Mouse (Mus musculus): Measurements from ENCODE around the gene Acnat1. TPM values are rescaled to one million over a fixed set of nuclear protein-coding genes. Genes with fewer than 3 reads are reported as not detected.
A peak's percentile ranks its signal among the peaks of the same experiment; 100 is the strongest.
"Not testable (repeated sequence)": the region's sequence is repeated elsewhere in the genome, so short reads cannot be mapped to it uniquely, and the experiment has no call there.

Acnat1 gene
- polyA plus RNA-seq, 1 experiment from 2014 or later, result 0.24 TPM

DNA sequence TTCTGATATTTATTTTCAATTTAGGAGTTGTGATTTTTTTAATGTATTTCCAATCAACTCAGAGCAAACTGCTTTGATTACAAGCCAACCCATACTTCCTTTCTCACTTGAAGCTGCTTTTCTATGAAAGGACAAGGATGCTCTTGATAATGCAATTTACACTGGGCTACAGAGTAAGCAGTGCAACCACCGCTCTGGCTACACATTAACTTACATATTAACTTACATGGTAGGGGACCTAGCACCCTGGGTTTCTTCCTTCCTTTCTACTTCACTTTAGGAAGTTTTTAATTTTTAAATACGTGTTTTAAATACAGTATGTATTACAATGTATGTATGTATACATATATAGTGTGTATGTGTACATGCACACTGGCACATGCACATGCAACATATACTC is 35.5 kb upstream of the Acnat1 start:
- Histone ChIP-seq H3K4me1 (ENCODE audit: insufficient read depth) (no peaks in the 10 kb centered on the region), H3K4me3 (ENCODE audit: low read depth, low read length) (no peak overlapping the region), H3K36me3 (ENCODE audit: insufficient read depth) (peaks cover 27% of the 10 kb centered on the region), H3K9me3 (ENCODE audit: low read depth, low read length) (no peaks in the 10 kb centered on the region), H3K4me2 (no peak overlapping the region), H3K27me3 (ENCODE audit: insufficient read depth, low read length) (no peaks in the 10 kb centered on the region), H3K9ac (no peak overlapping the region), H3K27ac (ENCODE audit: low read depth) (no peak overlapping the region)
- no peak for ATAC-seq (ENCODE audit: insufficient read depth)
- 83% methylated on average over 2 of the region's 2 CpGs for WGBS
- DNase-seq, result no peak
- TF ChIP-seq CTCF (IDR thresholded peaks at IDR 0.05; ENCODE audit: low read depth), result no peak

DNA sequence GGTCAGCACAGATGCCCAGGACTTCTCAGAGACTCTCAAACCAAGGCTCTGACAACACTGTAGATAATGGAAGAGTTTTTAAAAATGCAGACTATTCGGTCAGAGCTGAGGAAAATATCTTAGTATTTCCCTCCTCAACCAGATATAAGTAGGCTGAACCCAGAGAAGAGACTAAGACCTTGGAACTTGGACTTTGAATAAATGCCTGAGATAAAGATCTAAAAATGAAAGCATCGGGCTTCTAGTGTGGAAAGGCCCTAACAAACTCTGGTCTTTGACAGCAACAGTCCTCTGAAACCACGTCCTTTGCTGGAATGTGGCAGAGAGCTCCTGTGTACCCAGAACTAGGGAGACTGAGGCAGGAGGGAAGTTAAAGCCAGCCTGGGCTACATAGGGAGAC is 32.7 kb upstream of the Acnat1 start, which contains the start of gene Baat:
Baat (minus strand) TSS at position 172 of the 400 bp plus-strand sequence.
- no peak for DNase-seq

DNA sequence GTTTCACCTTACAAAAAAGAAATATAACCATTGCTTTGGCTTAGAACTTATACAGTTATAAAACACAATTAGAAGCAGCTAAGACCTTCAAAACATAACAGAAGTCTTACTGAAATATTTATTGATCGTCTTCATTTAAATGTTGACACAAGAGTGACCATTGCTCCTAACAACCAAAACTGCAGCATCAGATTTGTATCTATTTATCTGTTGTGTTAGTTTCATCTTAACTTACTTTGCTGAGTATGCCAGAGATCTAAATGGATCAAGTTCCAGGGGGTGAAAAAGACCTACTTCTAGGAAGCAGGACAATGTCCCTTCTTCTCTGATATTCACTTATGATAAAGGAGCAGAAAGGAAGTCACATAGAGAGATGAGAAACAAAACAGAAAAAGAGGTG is 29.9 kb upstream of the Acnat1 start:
- Histone ChIP-seq H3K4me2 (no peak overlapping the region), H3K27ac (ENCODE audit: low read depth) (no peak overlapping the region), H3K4me3 (ENCODE audit: low read depth, low read length) (no peak overlapping the region), H3K27me3 (ENCODE audit: insufficient read depth, low read length) (no peaks in the 10 kb centered on the region), H3K9ac (no peak overlapping the region), H3K4me1 (ENCODE audit: insufficient read depth) (no peaks in the 10 kb centered on the region), H3K9me3 (ENCODE audit: low read depth, low read length) (no peaks in the 10 kb centered on the region), H3K36me3 (ENCODE audit: insufficient read depth) (no peaks in the 10 kb centered on the region)
- 83% methylated on average over 1 of the region's 1 CpGs for WGBS
- TF ChIP-seq CTCF (IDR thresholded peaks at IDR 0.05; ENCODE audit: low read depth), result no peak
- DNase-seq (no peak), ATAC-seq (ENCODE audit: insufficient read depth) (no peak)

More for the DNA sequence above, 32.7 kb upstream of the Acnat1 start, which contains the start of gene Baat:
- Histone ChIP-seq H3K36me3 (ENCODE audit: insufficient read depth) (0 out of 2 replicates have a peak, but pooled peaks cover under 1% of the 10 kb centered on the region), H3K27ac (ENCODE audit: low read depth) (no peak within 1 kb of the TSS), H3K4me3 (ENCODE audit: low read depth, low read length) (no peak within 1 kb of the TSS), H3K4me2 (no peak within 1 kb of the TSS), H3K27me3 (ENCODE audit: insufficient read depth, low read length) (no peaks in the 10 kb centered on the region), H3K9me3 (ENCODE audit: low read depth, low read length) (no peaks in the 10 kb centered on the region), H3K9ac (no peak within 1 kb of the TSS), H3K4me1 (ENCODE audit: insufficient read depth) (no peaks in the 10 kb centered on the region)
- WGBS, result 65% methylated on average over 3 of the region's 3 CpGs
- ATAC-seq (ENCODE audit: insufficient read depth), result no peak
- TF ChIP-seq CTCF (IDR thresholded peaks at IDR 0.05; ENCODE audit: low read depth), result no peak

DNA sequence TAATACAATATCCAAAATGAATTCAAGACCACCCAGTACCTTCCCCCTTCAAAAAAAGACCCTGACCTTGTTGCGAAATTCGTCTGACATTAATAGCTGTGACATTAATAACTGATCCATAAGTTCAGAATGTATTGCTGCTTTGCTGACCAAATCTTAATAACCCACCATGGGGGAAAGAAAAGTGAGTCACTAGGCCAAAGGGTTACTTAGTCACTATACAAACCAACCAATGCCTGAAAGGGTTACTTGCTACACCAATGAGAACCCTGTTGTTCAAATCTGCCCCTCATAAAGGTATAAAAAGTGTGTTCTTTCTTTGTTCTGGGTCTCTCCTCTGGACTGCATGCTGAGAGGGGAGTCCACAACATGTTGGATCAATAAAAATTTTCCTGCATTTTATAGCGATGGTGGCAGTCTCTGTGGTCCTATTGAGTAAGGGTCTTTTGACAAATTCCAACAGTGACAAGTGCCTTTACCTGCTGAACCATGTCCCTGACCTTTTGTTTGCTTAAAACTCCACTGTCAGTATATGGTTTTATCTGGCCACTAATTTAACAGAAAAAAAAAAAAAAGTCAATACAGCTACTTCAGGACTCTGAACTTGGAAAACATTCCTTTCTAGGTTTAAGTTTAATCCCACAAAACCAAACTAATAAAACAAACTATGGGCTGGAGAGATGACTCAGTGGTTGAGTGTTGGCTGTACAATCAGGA is 12.4 kb upstream of the Acnat1 start:
- 67% methylated on average over 3 of the region's 3 CpGs for WGBS
- H3K4me2 ChIP-seq; H3K9ac ChIP-seq; H3K4me3 ChIP-seq (ENCODE audit: low read depth, low read length); H3K9me3 ChIP-seq (ENCODE audit: low read depth, low read length); ATAC-seq (ENCODE audit: insufficient read depth); H3K27me3 ChIP-seq (ENCODE audit: insufficient read depth, low read length); H3K27ac ChIP-seq (ENCODE audit: low read depth); H3K36me3 ChIP-seq (ENCODE audit: insufficient read depth); H3K4me1 ChIP-seq (ENCODE audit: insufficient read depth); DNase-seq: not testable (repeated sequence)

DNA sequence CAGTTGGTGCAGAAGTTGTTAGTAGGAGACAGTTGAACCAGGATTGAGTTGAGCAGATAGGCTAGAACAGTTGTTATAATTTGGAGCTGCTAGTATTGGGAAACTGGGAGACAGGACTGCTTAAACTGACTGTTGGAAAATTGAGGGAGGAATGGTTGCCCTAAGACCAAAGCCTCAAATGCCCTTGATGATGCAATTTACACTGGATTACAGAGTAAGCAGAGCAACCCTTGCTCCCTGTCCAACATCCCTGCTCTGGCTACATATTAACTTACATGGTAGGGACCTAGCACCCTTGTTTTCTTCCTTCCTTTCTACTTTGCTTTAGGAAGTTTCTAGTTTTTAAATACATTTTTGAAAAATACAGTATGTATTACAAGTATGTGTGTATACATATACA is 11.7 kb upstream of the Acnat1 start:
- H3K9me3 ChIP-seq (ENCODE audit: low read depth, low read length), result no peaks in the 10 kb centered on the region
- no peak for TF ChIP-seq CTCF (IDR thresholded peaks at IDR 0.05; ENCODE audit: low read depth)
- no peaks in the 10 kb centered on the region for H3K27me3 ChIP-seq (ENCODE audit: insufficient read depth, low read length)
- H3K4me3 ChIP-seq (ENCODE audit: low read depth, low read length), result no peak overlapping the region
- no peaks in the 10 kb centered on the region for H3K36me3 ChIP-seq (ENCODE audit: insufficient read depth)
- H3K9ac ChIP-seq, result no peak overlapping the region
- DNase-seq, result no peak
- H3K27ac ChIP-seq (ENCODE audit: low read depth), result no peak overlapping the region
- no peaks in the 10 kb centered on the region for H3K4me1 ChIP-seq (ENCODE audit: insufficient read depth)
- ATAC-seq (ENCODE audit: insufficient read depth), result no peak
- H3K4me2 ChIP-seq, result no peak overlapping the region

DNA sequence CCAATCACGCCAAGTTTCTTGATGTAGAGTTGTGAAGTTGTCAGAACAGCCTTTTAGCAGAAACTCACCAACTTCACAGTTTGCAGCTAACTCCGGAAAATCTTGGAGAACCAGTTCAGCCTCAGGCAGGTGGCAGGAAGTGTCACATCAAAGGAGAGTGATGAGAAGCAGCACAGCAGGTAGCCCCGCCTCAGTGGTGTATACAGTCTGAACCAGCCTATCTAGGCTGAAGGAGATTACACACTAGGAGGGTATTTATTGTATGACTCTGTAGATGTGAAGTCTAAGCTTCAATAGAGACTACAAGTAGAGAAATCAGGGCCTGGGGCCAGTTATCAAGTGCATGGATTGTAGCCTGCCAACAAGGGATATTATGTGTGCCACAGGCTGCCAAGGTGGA is 7.2 kb upstream of the Acnat1 start:
- peak overlapping the region; percentile 54 for H3K4me2 ChIP-seq
- no peaks in the 10 kb centered on the region for H3K36me3 ChIP-seq (ENCODE audit: insufficient read depth)
- ATAC-seq (ENCODE audit: insufficient read depth), result peak; percentile 83
- 32% methylated on average over 3 of the region's 3 CpGs for WGBS
- TF ChIP-seq CTCF (IDR thresholded peaks at IDR 0.05; ENCODE audit: low read depth), result no peak
- H3K27ac ChIP-seq (ENCODE audit: low read depth), result peak overlapping the region; percentile 60; the same call in 1 of the 2 replicates
- no peaks in the 10 kb centered on the region for H3K27me3 ChIP-seq (ENCODE audit: insufficient read depth, low read length)
- H3K9me3 ChIP-seq (ENCODE audit: low read depth, low read length), result no peaks in the 10 kb centered on the region
- no peak overlapping the region for H3K4me3 ChIP-seq (ENCODE audit: low read depth, low read length)
- peak; percentile 59 for DNase-seq
- H3K4me1 ChIP-seq (ENCODE audit: insufficient read depth), result no peaks in the 10 kb centered on the region
- H3K9ac ChIP-seq, result no peak overlapping the region

DNA sequence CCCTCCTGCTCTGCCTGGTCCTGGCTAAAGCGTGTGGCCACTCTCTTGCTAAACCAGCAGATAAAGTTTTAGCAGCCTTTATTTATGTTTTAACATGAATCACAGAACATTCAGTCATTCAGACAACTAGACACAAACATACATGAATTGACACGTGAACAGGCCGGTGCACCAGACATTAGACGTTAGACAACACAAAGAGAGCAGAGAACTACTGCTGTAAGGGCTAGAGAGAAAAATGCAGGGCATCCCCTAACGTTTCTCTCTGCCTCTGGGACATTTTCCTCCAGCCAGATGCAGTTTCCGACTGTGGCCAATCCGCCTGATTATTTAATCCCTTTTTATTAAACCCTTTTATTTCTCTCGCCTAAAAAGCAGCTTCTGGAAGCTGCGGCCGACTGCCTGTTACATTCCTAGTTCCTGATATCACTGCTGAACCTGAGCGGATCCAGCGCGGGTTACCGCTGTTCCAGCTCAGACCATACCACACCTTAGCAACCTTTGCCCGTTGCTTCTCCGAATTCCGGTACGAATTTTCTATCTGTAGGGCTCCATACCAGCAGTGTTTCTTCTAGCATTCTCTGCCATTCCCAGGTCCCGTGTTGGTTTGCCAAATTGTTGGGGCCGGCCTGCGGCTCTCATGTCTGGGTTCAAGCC is 6.5 kb upstream of the Acnat1 start:
- Histone ChIP-seq H3K27ac (ENCODE audit: low read depth) (peak overlapping the region; percentile 60), H3K36me3 (ENCODE audit: insufficient read depth) (no peaks in the 10 kb centered on the region), H3K4me3 (ENCODE audit: low read depth, low read length) (peak overlapping the region; percentile 24), H3K9me3 (ENCODE audit: low read depth, low read length) (no peaks in the 10 kb centered on the region), H3K4me2 (peak overlapping the region; percentile 54), H3K4me1 (ENCODE audit: insufficient read depth) (no peaks in the 10 kb centered on the region), H3K27me3 (ENCODE audit: insufficient read depth, low read length) (no peaks in the 10 kb centered on the region), H3K9ac (no peak overlapping the region)
- DNase-seq, result peak; percentile 14
- ATAC-seq (ENCODE audit: insufficient read depth), result peak; percentile 58; the same call in 1 of the 2 replicates
- WGBS, result 10% methylated on average over 21 of the region's 21 CpGs
- no peak for TF ChIP-seq CTCF (IDR thresholded peaks at IDR 0.05; ENCODE audit: low read depth)

DNA sequence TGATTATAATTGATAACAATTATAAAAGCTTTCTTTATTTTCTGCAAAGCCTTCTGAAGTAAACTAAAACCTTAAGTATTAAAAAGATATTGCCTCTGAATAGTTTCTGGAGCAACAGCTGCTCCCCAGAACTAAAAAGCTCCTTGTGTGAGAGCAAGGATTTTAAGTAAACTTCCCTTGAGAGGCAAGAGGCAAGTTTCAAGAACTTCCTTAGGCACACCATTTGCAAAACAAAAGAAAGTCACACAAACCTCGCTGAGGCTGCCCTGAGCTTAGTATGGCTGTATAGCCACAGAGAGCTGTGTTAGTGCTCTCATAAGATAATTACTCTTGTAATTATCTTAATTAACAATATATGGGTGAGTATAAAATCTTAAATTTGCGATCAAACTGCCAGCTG is 5.3 kb upstream of the Acnat1 start:
- not testable (repeated sequence) for H3K4me1 ChIP-seq (ENCODE audit: insufficient read depth); H3K36me3 ChIP-seq (ENCODE audit: insufficient read depth); H3K9ac ChIP-seq; H3K9me3 ChIP-seq (ENCODE audit: low read depth, low read length); H3K4me3 ChIP-seq (ENCODE audit: low read depth, low read length); H3K27ac ChIP-seq (ENCODE audit: low read depth); H3K27me3 ChIP-seq (ENCODE audit: insufficient read depth, low read length); ATAC-seq (ENCODE audit: insufficient read depth)
- DNase-seq, result peak; percentile 15
- WGBS, result 27% methylated on average over 2 of the region's 2 CpGs
- H3K4me2 ChIP-seq, result peak overlapping the region; percentile 12; the same call in 1 of the 2 replicates

Measured in lung, embryonic 14.5 days (tissue).